Mouse (Mus musculus) embryonic fibroblast, embryonic 13.5 days (primary cell): ENCODE measurements around the gene Btf3.

Experiments
- CTCF ChIP-seq: IDR thresholded peaks from 2 replicates; pipeline ENCODE4 v1.5.1; 2011; ENCODE audit warnings: mild to moderate bottlenecking, control low read depth, low read length, moderate library complexity, borderline replicate concordance; ENCODE audit not compliant: insufficient read depth
- POLR2A ChIP-seq: IDR thresholded peaks from 2 replicates; pipeline ENCODE4 v1.6.1; 2011; ENCODE audit warnings: low read depth, mild to moderate bottlenecking, control low read depth, low read length, moderate library complexity

GRCm38 (mm10) chr13:98357433-98358423 lies 40.9 kb upstream of the Btf3 start:
- TF ChIP-seq CTCF (no peak), POLR2A (no peak)
